Mouse (Mus musculus) spleen, embryonic (tissue): ENCODE results near the gene Anxa5.

Experiments used
- CTCF ChIA-PET: fragments of 350-600 bp; sonication (Branson Sonifier 250); formaldehyde crosslinking; loops from one replicate; lab custom pipeline; 2022; lab: Charles Lee

The Anxa5 gene

DNA sequence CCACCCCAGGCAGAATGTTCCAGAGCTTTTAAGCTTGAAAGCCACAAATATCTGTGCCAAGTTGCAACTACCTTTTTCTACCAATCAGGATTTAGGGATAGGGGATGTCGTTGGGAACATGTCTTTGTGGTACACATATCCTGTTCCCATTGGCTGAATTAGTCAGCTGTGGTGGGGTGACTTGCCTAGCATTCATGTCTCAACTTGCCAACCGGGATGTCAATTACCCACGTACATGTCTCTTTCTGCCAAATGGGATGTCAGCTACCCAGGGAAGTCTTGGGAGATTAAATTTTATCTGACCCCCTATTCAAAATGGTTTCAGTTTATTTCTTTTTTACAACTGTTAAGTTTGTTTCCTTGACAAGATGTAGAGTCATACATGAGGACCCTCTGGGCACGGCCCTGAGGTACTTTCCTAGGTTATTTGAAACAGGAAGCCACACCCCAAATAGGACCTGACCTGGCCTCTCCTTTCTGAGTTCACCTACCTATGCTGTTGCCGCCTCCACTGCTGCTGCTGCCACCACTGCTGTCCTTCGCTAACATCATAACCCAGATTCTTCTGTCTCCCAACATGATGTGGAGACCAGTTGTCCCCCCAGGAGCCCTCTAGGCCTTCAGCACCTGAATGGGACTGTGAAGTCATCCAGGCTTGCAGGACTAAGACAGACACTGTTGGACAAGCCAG is 13.3 kb upstream of the Anxa5 start:
- CTCF ChIA-PET = no interaction called here

- CTCF ChIA-PET = no interaction called here
Observed at GRCm38 (mm10) chr3:36488367-36488766, 12.7 kb upstream of the Anxa5 start.

DNA sequence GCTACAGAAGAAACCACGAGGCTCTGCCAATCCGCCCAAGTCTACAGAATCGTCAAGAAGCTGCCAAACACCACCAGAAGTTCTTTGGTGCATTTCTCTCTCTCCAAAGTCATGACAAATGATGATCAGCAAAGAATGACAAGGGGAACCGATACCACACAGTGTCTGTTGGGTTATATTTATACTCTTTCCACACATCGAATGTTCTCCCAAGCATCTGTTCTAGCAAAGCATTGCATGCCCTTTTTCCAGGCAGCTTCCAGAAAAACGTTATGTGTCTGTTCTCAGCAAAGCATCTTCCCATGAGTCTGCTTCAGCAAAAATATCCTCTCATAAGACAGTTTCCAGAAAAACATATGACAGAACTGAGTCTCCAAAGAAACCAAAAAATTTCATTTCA is 11.2 kb upstream of the Anxa5 start:
- CTCF ChIA-PET = no interaction called here

- CTCF ChIA-PET = no interaction called here
Observed at GRCm38 (mm10) chr3:36486176-36486575, 10.5 kb upstream of the Anxa5 start.

DNA sequence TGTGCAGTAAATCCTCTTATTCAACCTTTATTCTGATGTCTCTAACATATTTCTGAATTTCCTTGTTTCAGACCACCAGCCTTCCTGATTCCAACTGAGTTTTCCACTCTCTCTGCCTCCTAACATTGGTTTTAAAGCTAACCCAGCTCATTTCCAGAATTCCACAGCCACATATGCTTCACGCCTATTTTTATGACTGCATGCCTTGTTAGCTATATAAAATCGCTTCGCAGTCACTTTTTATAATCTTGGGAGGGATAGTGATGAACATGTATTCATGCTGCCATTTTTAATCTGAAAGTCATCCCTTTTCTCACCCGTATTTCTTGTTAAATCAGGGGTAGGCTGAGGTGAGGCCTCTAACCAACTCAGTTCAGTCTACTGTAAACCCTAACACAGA is 8.6 kb upstream of the Anxa5 start:
- CTCF ChIA-PET = interaction anchor here (0.7 kb wide), 1 partner anchor 1991 kb away, joined by 3 read pairs; no protein-coding TSS in a partner anchor

- CTCF ChIA-PET = no interaction called here
Observed at GRCm38 (mm10) chr3:36482940-36483339, 7.2 kb upstream of the Anxa5 start.

DNA sequence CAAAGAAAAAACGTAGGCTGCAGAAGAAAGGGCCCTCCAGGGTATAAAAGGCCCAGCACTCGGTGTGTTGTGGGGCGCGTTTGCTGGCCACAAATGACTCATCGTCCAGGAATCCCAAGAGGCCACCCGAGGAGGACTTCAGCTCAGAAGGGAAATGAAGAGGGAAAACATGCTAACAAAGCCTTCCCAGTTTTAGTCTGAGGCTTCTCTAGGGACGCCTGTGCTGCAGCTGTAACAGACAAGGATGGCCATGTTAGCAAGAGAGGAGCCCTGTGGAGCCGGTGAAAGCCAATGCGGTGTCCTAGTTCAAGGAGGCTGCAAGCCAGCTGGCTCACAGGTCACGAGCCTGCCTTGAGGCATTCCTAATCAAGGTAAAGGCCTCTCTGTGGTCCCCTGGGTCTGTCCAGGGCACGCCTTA is 6.1 kb upstream of the Anxa5 start:
- CTCF ChIA-PET = no interaction called here

DNA sequence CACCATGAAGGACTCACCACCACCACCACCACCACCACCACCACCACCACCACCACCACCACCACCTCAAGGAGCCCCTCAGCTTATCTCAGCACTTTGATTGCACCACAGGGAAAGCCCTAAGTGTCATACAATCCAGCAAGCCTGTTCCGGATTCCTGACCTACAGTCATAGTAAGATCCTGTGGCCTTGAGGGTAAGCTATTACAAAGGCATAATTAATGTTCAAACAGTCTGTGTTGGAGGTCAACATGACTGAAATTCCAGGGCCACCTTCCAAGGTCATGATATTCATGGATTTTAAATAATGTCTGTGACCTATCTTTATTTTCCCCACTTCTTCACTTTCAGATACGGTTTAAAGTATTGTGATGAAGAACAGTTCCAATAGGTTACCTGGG is 4.8 kb upstream of the Anxa5 start:
- CTCF ChIA-PET = no interaction called here

- CTCF ChIA-PET = no interaction called here
Observed at GRCm38 (mm10) chr3:36478776-36479175, 3.1 kb upstream of the Anxa5 start.

- CTCF ChIA-PET = interaction anchor here (1.0 kb wide), 1 partner anchor 96 kb away, joined by 4 read pairs; the partner anchor contains the start of gene Ccna2
Observed at GRCm38 (mm10) chr3:36476261-36477155, 814 bp upstream of the Anxa5 start.

DNA sequence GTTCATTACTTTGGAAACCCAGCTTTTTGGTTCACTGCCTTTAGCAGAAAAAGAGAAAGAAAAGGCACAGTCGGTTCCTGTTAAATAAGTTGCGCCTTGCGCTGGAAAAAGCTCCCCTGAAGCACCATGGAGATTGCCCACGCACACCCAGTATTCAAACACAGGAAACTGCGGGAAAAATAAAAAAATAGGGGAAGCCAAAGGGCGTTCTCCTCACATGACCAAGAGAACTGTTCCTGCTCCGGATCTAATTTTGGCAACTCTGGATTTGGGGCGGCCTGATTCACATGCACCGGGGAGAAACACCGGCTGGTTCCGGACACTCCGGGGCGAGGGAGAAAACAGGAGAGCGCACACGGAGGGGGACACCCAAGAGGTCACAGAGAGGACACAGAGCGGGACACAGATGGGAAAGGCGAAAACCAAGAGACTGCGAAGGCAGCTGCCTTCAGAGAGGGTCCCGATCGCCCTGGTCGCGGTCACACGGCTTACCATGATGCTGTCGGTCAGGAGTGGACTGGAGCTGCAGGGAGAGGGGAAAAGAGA is 683 bp downstream of the Anxa5 start:
- CTCF ChIA-PET = interaction anchor here (0.7 to 1.0 kb wide), 2 partner anchors 20 to 97 kb away, joined by 4 read pairs; partner anchors contain the start of gene Ccna2

GRCm38 (mm10) chr3:36474421-36474820 is 1.3 kb downstream of the Anxa5 start:
- CTCF ChIA-PET = interaction anchor here (0.5 to 0.7 kb wide), 2 partner anchors 21 to 411 kb away, joined by 4 read pairs; no protein-coding TSS in a partner anchor

DNA sequence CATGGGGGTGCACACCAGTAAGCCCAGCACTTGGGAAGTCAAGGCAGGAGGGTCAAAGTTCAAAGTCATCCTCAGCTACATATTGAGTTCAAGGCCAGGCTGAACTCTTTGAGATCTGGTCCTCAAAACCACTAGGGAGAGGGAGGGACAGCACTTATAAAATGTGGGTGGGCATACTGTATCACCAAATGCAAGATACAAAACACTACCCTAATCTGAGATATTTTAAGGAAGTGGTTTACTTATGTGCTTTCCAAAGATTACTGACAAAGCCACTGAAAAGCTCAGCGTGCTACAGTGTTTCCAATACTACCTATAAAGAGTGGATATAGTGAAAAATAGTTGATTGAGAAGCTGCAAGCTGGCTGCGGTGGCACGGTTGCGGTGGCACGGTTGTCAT is 2.5 kb downstream of the Anxa5 start:
- CTCF ChIA-PET = interaction anchor here (0.9 kb wide), 1 partner anchor 22 kb away, joined by 3 read pairs; no protein-coding TSS in a partner anchor

GRCm38 (mm10) chr3:36471856-36472255 is 3.8 kb downstream of the Anxa5 start:
- CTCF ChIA-PET = no interaction called here

GRCm38 (mm10) chr3:36468871-36469270 is 6.8 kb downstream of the Anxa5 start:
- CTCF ChIA-PET = no interaction called here

GRCm38 (mm10) chr3:36467632-36468031 is 8.1 kb downstream of the Anxa5 start:
- CTCF ChIA-PET = no interaction called here

DNA sequence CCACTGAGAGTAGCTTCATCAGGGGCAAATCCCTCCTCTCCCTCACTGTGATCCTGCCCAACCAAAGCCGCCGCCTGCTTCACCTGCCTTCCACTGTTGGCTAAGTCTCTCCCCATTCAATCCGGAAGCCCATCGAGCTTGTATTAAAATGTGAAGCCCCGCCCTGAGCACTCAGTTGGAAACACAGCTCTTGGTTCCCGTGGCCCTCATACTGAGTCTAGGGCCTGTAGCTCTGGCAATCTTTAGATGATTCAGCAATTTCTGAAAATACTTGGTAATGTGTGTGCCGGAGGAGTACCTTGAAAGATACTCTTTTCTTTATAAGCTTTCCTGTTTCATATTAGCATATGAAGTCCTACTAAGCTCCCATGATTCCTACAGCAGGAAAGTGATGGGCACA is 10.2 kb downstream of the Anxa5 start:
- CTCF ChIA-PET = no interaction called here

DNA sequence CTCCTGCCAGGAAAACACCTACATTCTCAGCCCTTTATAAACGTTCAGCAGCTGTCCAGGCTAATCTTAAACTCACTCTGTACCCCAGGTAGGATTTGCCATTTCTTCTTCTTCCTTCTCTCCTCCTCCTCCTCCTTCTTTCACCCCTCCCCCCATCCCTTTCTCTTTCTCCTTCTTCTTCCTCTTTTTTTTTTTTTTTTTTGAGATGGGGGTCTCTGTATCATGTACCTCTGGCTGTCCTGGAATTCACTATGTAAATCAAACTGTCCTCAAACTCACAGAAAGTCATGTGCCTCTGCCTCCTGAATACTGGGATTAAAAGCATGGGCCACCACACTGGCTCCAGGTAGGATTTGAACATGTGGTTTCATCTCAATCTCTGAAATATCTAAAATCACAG is 13.3 kb downstream of the Anxa5 start:
- CTCF ChIA-PET = no interaction called here

DNA sequence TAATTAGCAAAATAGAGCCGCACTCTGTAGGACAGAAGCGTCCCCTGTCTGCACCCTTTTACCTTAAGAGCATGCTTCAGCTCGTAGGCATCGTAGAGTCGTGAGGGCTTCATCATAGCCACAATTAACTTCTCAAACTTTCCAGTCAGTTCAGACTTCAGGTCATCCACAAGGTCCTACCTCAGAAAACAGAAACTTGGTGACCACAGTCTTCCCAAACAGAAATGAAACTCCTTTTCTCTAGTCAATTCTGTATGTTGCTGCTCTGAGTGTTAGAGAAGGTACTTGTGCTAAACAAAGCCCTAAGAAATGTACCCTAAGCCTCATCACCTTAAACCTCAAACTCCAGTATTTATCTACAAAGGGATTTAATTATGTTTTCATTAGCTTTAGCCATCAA is 13.9 kb downstream of the Anxa5 start:
- CTCF ChIA-PET = no interaction called here

DNA sequence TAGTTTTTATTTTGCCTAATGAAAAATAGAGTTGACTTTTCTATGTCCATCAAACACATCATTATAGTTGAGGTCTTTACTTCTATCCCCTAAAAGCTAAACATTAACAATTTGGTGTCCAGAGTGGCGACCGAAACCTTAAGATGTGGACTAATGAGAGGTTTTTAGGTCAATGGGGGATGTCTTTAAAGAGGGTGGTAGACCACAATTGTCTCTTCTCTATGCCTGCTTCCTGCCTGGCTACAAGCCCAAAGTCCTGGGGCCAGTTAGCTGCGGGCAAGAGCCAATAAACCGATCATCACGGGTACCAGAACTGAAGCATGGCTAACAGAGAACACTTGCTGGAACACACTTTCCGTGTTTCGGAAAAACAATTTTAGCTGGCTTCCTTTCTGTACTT is 15.0 kb downstream of the Anxa5 start:
- CTCF ChIA-PET = no interaction called here

GRCm38 (mm10) chr3:36455566-36455965 is 20.1 kb downstream of the Anxa5 start:
- CTCF ChIA-PET = no interaction called here

DNA sequence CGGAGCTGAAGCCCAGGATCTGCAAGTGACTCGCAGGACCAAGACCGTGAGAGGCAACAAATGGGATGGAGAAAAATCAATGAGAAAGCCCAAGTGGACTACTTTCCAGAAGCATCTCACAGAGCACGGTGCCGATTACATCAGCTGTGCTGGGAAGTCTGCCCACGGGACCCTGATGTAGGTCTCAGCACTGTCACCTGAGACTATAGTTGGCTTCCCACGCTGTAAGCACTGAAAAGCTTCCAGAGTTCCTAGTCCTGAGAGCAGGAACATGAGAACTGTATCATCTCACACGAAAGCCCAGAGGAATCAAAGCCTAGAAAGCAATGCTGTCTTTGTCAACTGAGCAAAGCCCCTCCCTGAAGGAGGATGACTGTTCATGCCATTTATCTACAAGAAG is 20.6 kb downstream of the Anxa5 start:
- CTCF ChIA-PET = no interaction called here
